Comparison of ENCODE assay signal across 27 mouse cellular contexts in the genomic region with DNA sequence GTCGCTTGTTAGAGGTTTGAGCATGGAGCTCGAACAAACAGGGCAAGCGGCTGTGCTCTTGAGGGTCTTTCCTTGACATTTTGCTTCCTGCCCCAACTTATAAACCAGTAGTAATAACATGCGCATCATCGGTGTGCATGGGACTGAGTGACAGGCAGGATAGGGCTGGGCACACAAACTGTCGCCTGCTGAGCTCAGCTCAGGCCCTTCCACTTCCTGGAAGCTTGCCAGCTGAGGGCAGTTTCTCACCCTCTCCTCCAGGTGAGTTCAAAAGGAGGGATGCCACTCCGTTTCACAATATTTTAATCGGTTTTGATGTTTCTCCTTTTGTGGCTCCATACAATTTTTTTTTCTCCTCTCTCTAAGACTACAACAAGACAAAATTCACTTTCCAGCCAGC. TPM values are rescaled to one million over a fixed set of nuclear protein-coding genes. Genes with fewer than 3 reads are reported as not detected.
DNase-seq lines count a peak whose midpoint lies in the region; ATAC-seq and TF ChIP-seq lines count a peak whose summit lies in the region.
"Had no signal": no experiment of that assay in that cellular context is flagged by ENCODE, and none has a peak within 500 bp of the region (broad histone marks: within the 10 kb centered on the region; RNA-seq: fewer than 3 reads in every experiment).

No protein-coding gene starts in this region.

- H3K4me3 ChIP-seq in heart, embryonic 13.5 days: no peak overlapping the region
- H3K4me3 ChIP-seq in midbrain, embryonic 14.5 days (replicated peaks; ENCODE audit: low read depth, low read length): no peak overlapping the region
- H3K4me3 ChIP-seq in midbrain, embryonic 15.5 days: no peak overlapping the region
- no peak overlapping the region for H3K4me3 ChIP-seq in intestine, postnatal 0 days (ENCODE audit: low read depth, low read length)
- H3K4me3 ChIP-seq: embryonic facial prominence, embryonic 15.5 days; liver, embryonic 15.5 days; stomach, embryonic 15.5 days had no signal

- 66% methylated on average over 8 of the region's 8 CpGs for WGBS in heart, embryonic 13.5 days
- WGBS in midbrain, embryonic 14.5 days: 54% methylated on average over 8 of the region's 8 CpGs
- 56% methylated on average over 8 of the region's 8 CpGs for WGBS in midbrain, embryonic 15.5 days
- 66% methylated on average over 8 of the region's 8 CpGs for WGBS in intestine, postnatal 0 days

- TF ChIP-seq CTCF in intestine, postnatal 0 days (IDR thresholded peaks at IDR 0.05; ENCODE audit: low read depth): no peak

- H3K36me3 ChIP-seq in heart, embryonic 13.5 days: no peaks in the 10 kb centered on the region
- no peaks in the 10 kb centered on the region for H3K36me3 ChIP-seq in midbrain, embryonic 14.5 days (ENCODE audit: control insufficient read depth, insufficient read depth, low read length)
- H3K36me3 ChIP-seq in midbrain, embryonic 15.5 days (replicated peaks): no peaks in the 10 kb centered on the region
- no peaks in the 10 kb centered on the region for H3K36me3 ChIP-seq in intestine, postnatal 0 days (ENCODE audit: control insufficient read depth, insufficient read depth)
- H3K36me3 ChIP-seq: embryonic facial prominence, embryonic 15.5 days; liver, embryonic 15.5 days; stomach, embryonic 15.5 days had no signal

- H3K9ac ChIP-seq in heart, embryonic 13.5 days: no peak overlapping the region
- H3K9ac ChIP-seq in midbrain, embryonic 14.5 days (replicated peaks; ENCODE audit: low read length): no peak overlapping the region
- no peak overlapping the region for H3K9ac ChIP-seq in midbrain, embryonic 15.5 days
- no peak overlapping the region for H3K9ac ChIP-seq in intestine, postnatal 0 days (ENCODE audit: low read depth, low read length)
- H3K9ac ChIP-seq: embryonic facial prominence, embryonic 15.5 days; liver, embryonic 15.5 days; stomach, embryonic 15.5 days had no signal

- H3K27ac ChIP-seq in heart, embryonic 13.5 days (replicated peaks): peak overlapping the region; percentile 21
- H3K27ac ChIP-seq in midbrain, embryonic 14.5 days (replicated peaks; ENCODE audit: low read depth, low read length): no peak overlapping the region
- H3K27ac ChIP-seq in midbrain, embryonic 15.5 days: no peak overlapping the region
- no peak overlapping the region for H3K27ac ChIP-seq in intestine, postnatal 0 days (ENCODE audit: low read depth, low read length)
- H3K27ac ChIP-seq: embryonic facial prominence, embryonic 15.5 days; liver, embryonic 15.5 days; stomach, embryonic 15.5 days had no signal

- H3K27me3 ChIP-seq in heart, embryonic 13.5 days (replicated peaks): peaks cover 5% of the 10 kb centered on the region; the same call in 1 of the 2 replicates
- no peaks in the 10 kb centered on the region for H3K27me3 ChIP-seq in midbrain, embryonic 14.5 days (ENCODE audit: control insufficient read depth, insufficient read depth, low read length)
- no peaks in the 10 kb centered on the region for H3K27me3 ChIP-seq in midbrain, embryonic 15.5 days (replicated peaks)
- no peaks in the 10 kb centered on the region for H3K27me3 ChIP-seq in intestine, postnatal 0 days (replicated peaks; ENCODE audit: control insufficient read depth, insufficient read depth, low read length)
- H3K27me3 ChIP-seq: liver, embryonic 15.5 days had no signal

- H3K9me3 ChIP-seq in heart, embryonic 13.5 days: no peaks in the 10 kb centered on the region
- no peaks in the 10 kb centered on the region for H3K9me3 ChIP-seq in midbrain, embryonic 14.5 days (ENCODE audit: control insufficient read depth, low read length)
- no peaks in the 10 kb centered on the region for H3K9me3 ChIP-seq in midbrain, embryonic 15.5 days
- H3K9me3 ChIP-seq in intestine, postnatal 0 days (ENCODE audit: control insufficient read depth): no peaks in the 10 kb centered on the region
- H3K9me3 ChIP-seq: embryonic facial prominence, embryonic 15.5 days; liver, embryonic 15.5 days; stomach, embryonic 15.5 days had no signal

- no peak; the same call in 1 of the 2 replicates for ATAC-seq in heart, embryonic 13.5 days (ENCODE audit: extremely low read depth, insufficient number of reproducible peaks, low FRiP score, low TSS enrichment)
- ATAC-seq in midbrain, embryonic 14.5 days (ENCODE audit: low FRiP score, low TSS enrichment): no peak
- no peak for ATAC-seq in midbrain, embryonic 15.5 days (replicated peaks)
- ATAC-seq in intestine, postnatal 0 days: no peak
- ATAC-seq: activated CD4-positive, CD25-positive, alpha-beta regulatory T cell, adult 4 months; forebrain, embryonic 16.5 days; inflammation-experienced regulatory T-cells, adult 6 months had no signal

- no peak overlapping the region for H3K4me2 ChIP-seq in heart, embryonic 13.5 days
- no peak overlapping the region for H3K4me2 ChIP-seq in midbrain, embryonic 14.5 days (ENCODE audit: low read length)
- no peak overlapping the region for H3K4me2 ChIP-seq in midbrain, embryonic 15.5 days
- no peak overlapping the region for H3K4me2 ChIP-seq in intestine, postnatal 0 days (replicated peaks; ENCODE audit: low read depth)
- H3K4me2 ChIP-seq: embryonic facial prominence, embryonic 15.5 days; liver, embryonic 15.5 days; stomach, embryonic 15.5 days had no signal

- intact Hi-C loops in heart, postnatal 10 days (cut with DNase I): loop anchor here (5.0 to 10.0 kb wide), 2 partner anchors 927 to 1350 kb away; no protein-coding TSS in a partner anchor

- H3K4me1 ChIP-seq in heart, embryonic 13.5 days: peaks cover 26% of the 10 kb centered on the region
- peaks cover 16% of the 10 kb centered on the region for H3K4me1 ChIP-seq in midbrain, embryonic 14.5 days (ENCODE audit: control insufficient read depth, insufficient read depth, low read length)
- peaks cover 24% of the 10 kb centered on the region for H3K4me1 ChIP-seq in midbrain, embryonic 15.5 days
- H3K4me1 ChIP-seq in intestine, postnatal 0 days (replicated peaks; ENCODE audit: control insufficient read depth, insufficient read depth, low read length): no peaks in the 10 kb centered on the region
- H3K4me1 ChIP-seq: liver, embryonic 15.5 days; stomach, embryonic 15.5 days had no signal

- DNase-seq in heart, postnatal 10 days: no peak
- peak; percentile 23 to 24 for DNase-seq in kidney, postnatal 4 days
- no peak for DNase-seq in kidney, adult 18-20 months
- peak; percentile 23 for DNase-seq in midbrain, embryonic 14.5 days
- DNase-seq: adrenal gland, adult 8-10 months; cerebellum, adult 18-20 months; gastrocnemius, postnatal 10 days; kidney, adult 8-10 months; layer of hippocampus, adult 9-11 months; liver; thymus, adult 2 months; thymus, postnatal 4 days had no signal

RNA-seq across cellular contexts. Expression of a gene that starts 50.3 kb away (rescaled TPM):
- polyA plus RNA-seq in heart, embryonic 13.5 days (2015; fragmentation: Nextera tagmentation; extraction: Ambion mirVana): 1.8 and 2.2 TPM in 2 replicates
- total RNA-seq in heart, postnatal 10 days (2021): not detected
- polyA plus RNA-seq in midbrain, embryonic 14.5 days (2014; fragmentation: Nextera tagmentation; extraction: Ambion mirVana): 4.2 and 6.4 TPM in 2 replicates
- polyA plus RNA-seq in midbrain, embryonic 15.5 days (2015; fragmentation: Nextera tagmentation; extraction: Ambion mirVana): 5.6 and 6.9 TPM in 2 replicates
- 0.10 and 0.16 TPM in 2 replicates for polyA plus RNA-seq in intestine, postnatal 0 days (2015; fragmentation: Nextera tagmentation; extraction: Ambion mirVana)
- total RNA-seq: adrenal gland, adult 8-10 months; granulocyte monocyte progenitor cell, adult 5-6 weeks; heart, postnatal 4 days; megakaryocyte progenitor cell, adult 5-6 weeks; MEL; neutrophil, adult 5-6 weeks had no signal
- polyA plus RNA-seq: activated CD4-positive, CD25-positive, alpha-beta regulatory T cell, adult 4 months; C2C12; inflammation-experienced regulatory T-cells, adult 6 months; liver, embryonic 15.5 days had no signal

Comparison
In these comparisons a context has a peak if more than half of its experiments do, and no peak if none do; other contexts are left out.
1. DNase-seq: peak in kidney, postnatal 4 days (2 of 2) and midbrain, embryonic 14.5 days (single experiment); none in heart, postnatal 10 days (0 of 2) and kidney, adult 18-20 months (single experiment).